Mouse (Mus musculus) brain, embryonic 14.5 days (tissue): ENCODE measurements around the gene Ccdc148. TPM values are rescaled to one million over a fixed set of nuclear protein-coding genes. Genes with fewer than 3 reads are reported as not detected.
A peak's percentile ranks its signal among the peaks of the same experiment; 100 is the strongest.

ENCODE experiments used
- DNase-seq: peaks from one replicate; pipeline ENCODE4 v3.0.0-alpha.2; 2011; ENCODE audit warnings: low read depth
- CTCF ChIP-seq: fragments of 200-500 bp; IDR thresholded peaks from 2 replicates; pipeline ENCODE4 v1.5.1; 2012; ENCODE audit warnings: inconsistent platforms, mild to moderate bottlenecking, moderate library complexity, borderline replicate concordance; ENCODE audit not compliant: insufficient read depth, insufficient read length; ENCODE audit errors: extremely low read depth
- POLR2A ChIP-seq: fragments of 200-500 bp; IDR thresholded peaks from 2 replicates; pipeline ENCODE4 v1.6.1; 2012; ENCODE audit warnings: mild to moderate bottlenecking, inconsistent platforms, borderline replicate concordance; ENCODE audit not compliant: poor library complexity, insufficient read depth, insufficient read length, severe bottlenecking; ENCODE audit errors: extremely low read depth
- polyA plus RNA-seq: library from polyadenylated mRNA; depleted of rRNA; stranded (reverse); fragments of >200 nt; gene quantifications from 2 replicates; pipeline ENCODE4 v1.2.3, GENCODE M21; 2012

The Ccdc148 gene
- polyA plus RNA-seq, 1 experiment = 2.5 TPM

- no peak for DNase-seq
- TF ChIP-seq CTCF = no peak
- no peak for TF ChIP-seq POLR2A
Observed at GRCm38 (mm10) chr2:59036433-59036832, 124.0 kb downstream of the Ccdc148 start.

GRCm38 (mm10) chr2:59035206-59035605, 125.3 kb downstream of the Ccdc148 start:
- TF ChIP-seq POLR2A = no peak
- no peak for TF ChIP-seq CTCF
- DNase-seq = no peak

- peak; percentile 26 for DNase-seq
- no peak for TF ChIP-seq POLR2A
- TF ChIP-seq CTCF = no peak
Observed at GRCm38 (mm10) chr2:59034281-59034680, 126.2 kb downstream of the Ccdc148 start.

GRCm38 (mm10) chr2:59024558-59024957, 135.9 kb downstream of the Ccdc148 start:
- no peak for DNase-seq
- TF ChIP-seq CTCF (no peak), POLR2A (no peak)

DNA sequence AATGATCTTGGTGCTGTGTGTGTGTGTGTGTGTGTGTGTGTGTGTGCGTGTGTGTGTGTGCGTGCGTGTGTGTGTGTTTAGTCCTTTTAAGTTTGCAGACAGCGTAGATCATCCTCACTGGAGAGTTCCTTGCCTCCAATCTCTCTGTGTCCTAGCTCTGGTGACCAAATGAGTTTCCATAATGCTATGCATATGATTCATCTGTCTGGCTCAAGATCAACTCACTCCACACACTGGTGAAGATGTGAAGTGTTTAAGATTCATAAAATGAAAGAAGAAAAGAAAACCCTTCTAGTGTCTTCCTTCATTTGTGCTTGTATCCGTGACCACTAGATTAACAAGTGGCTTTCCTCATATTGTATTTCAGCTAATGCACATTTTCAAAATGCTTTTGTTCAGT, 153.1 kb downstream of the Ccdc148 start:
- TF ChIP-seq POLR2A (no peak), CTCF (no peak)
- DNase-seq = no peak

- no peak for TF ChIP-seq POLR2A
- TF ChIP-seq CTCF = no peak
- DNase-seq = no peak
Observed at GRCm38 (mm10) chr2:59006567-59007340, 153.7 kb downstream of the Ccdc148 start.

GRCm38 (mm10) chr2:58997151-58997550, 163.3 kb downstream of the Ccdc148 start:
- TF ChIP-seq CTCF (no peak), POLR2A (no peak)
- no peak for DNase-seq

- TF ChIP-seq CTCF (no peak), POLR2A (no peak)
- peak; percentile 22 for DNase-seq
Observed at GRCm38 (mm10) chr2:58992431-58993191, 167.9 kb downstream of the Ccdc148 start.

DNA sequence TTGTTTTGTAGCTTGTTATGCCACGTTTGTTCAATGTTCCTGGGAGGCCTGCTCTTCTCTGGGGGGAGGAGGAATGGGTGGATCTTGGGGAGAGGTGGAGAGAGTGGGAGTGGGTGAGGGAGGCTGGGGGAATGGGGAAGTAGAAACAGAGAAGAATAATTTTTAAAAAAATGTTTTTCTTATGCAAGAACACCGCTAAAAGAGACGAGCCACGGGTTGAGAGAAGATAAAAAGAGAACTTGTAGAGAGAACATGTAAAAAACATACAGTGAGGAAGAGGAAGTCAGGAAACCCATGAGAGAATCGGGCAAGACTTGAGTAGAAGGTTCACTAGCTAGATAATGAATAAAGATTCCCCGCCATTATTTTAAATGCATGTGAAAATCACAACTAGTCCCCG, 182.4 kb downstream of the Ccdc148 start:
- no peak for DNase-seq
- TF ChIP-seq POLR2A (no peak), CTCF (no peak)

GRCm38 (mm10) chr2:58971507-58972275, 188.8 kb downstream of the Ccdc148 start:
- TF ChIP-seq CTCF (no peak), POLR2A (no peak)
- no peak for DNase-seq

DNA sequence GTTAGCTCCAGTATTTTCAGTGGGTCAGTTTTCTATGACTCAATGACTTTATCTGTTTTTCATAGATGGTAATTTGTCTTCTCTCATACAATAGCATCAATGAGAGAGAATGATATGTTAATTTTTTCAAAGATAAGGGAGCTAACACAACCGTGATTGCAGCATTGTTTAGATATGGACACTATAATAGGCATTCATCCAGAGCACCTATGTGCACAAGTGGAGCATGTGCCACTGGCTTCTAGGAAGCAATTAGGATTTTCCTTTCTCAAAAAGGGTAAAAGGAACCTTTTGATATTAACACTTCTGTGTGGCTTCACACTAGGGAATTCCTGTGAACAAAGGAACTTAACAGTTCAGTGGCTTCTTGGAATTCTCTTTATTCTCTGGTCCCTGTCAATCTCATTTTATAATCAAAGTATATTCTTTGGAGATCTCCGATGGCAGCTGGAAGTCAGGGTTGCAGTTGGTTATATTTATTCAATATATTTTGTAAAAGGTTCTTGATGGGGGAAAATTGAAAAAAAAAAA, 203.6 kb downstream of the Ccdc148 start:
- no peak for TF ChIP-seq CTCF
- TF ChIP-seq POLR2A = no peak
- peak; percentile 55 for DNase-seq

GRCm38 (mm10) chr2:58956351-58956750, 204.1 kb downstream of the Ccdc148 start:
- no peak for DNase-seq
- no peak for TF ChIP-seq POLR2A
- no peak for TF ChIP-seq CTCF

- DNase-seq = no peak
- TF ChIP-seq CTCF (no peak), POLR2A (no peak)
Observed at GRCm38 (mm10) chr2:58952101-58952500, 208.4 kb downstream of the Ccdc148 start.
